Mouse (Mus musculus) right cerebral cortex, postnatal 36 days (tissue): Measurements from ENCODE around the gene Satb1.

ENCODE experiments used
- DNase-seq, 2 experiments: peaks; one replicate each; pipeline ENCODE4 v3.0.0; 2022; ENCODE audit warnings: low spot score in 2 of 2, mixed read lengths in 1 of 2

Gene Satb1

GRCm38 (mm10) chr17:51832900-51833577 is at the start of gene Satb1:
Gene Satb1, minus strand, starts transcription at chr17:51833290.
- peak in 1 of 2 experiments; percentile 34 for DNase-seq

- DNase-seq, result no peak
Measured at GRCm38 (mm10) chr17:51882566-51882965, 49.5 kb upstream of the Satb1 start.

- no peak for DNase-seq
Measured at GRCm38 (mm10) chr17:51880895-51881622, 48.0 kb upstream of the Satb1 start.

GRCm38 (mm10) chr17:51880221-51880620 is 47.1 kb upstream of the Satb1 start:
- no peak for DNase-seq

- DNase-seq, result no peak
Measured at GRCm38 (mm10) chr17:51879736-51880135, 46.6 kb upstream of the Satb1 start.

GRCm38 (mm10) chr17:51879171-51879570 is 46.1 kb upstream of the Satb1 start:
- no peak for DNase-seq

- no peak for DNase-seq
Measured at GRCm38 (mm10) chr17:51876471-51876870, 43.4 kb upstream of the Satb1 start.

GRCm38 (mm10) chr17:51857616-51858015 is 24.5 kb upstream of the Satb1 start:
- DNase-seq, result no peak

GRCm38 (mm10) chr17:51856332-51856731 is 23.2 kb upstream of the Satb1 start:
- no peak for DNase-seq

- no peak for DNase-seq
Measured at GRCm38 (mm10) chr17:51855261-51855660, 22.2 kb upstream of the Satb1 start.

- no peak for DNase-seq
Measured at GRCm38 (mm10) chr17:51853952-51854351, 20.9 kb upstream of the Satb1 start.

GRCm38 (mm10) chr17:51840596-51840995 is 7.5 kb upstream of the Satb1 start:
- DNase-seq, result no peak

- DNase-seq, result no peak
Measured at GRCm38 (mm10) chr17:51839484-51839883, 6.4 kb upstream of the Satb1 start.

GRCm38 (mm10) chr17:51836901-51837300 is 3.8 kb upstream of the Satb1 start:
- no peak for DNase-seq

- DNase-seq, result no peak
Measured at GRCm38 (mm10) chr17:51836243-51836642, 3.2 kb upstream of the Satb1 start.

- DNase-seq, result no peak
Measured at GRCm38 (mm10) chr17:51833578-51834361, 680 bp upstream of the Satb1 start.

- no peak for DNase-seq
Measured at GRCm38 (mm10) chr17:51832421-51832875, 642 bp downstream of the Satb1 start.

- no peak for DNase-seq
Measured at GRCm38 (mm10) chr17:51831702-51832420, 1.2 kb downstream of the Satb1 start.

GRCm38 (mm10) chr17:51831121-51831701 is 1.9 kb downstream of the Satb1 start:
- DNase-seq, result no peak

- DNase-seq, result no peak
Measured at GRCm38 (mm10) chr17:51829436-51829835, 3.7 kb downstream of the Satb1 start.

- no peak for DNase-seq
Measured at GRCm38 (mm10) chr17:51827922-51828410, 5.1 kb downstream of the Satb1 start.
